Mouse (Mus musculus) erythroblast, embryonic 14.5 days (primary cell): ENCODE results near the gene Prkn.

Source experiments
- GATA1 ChIP-seq: IDR thresholded peaks from 2 replicates; pipeline ENCODE4 v1.6.1; 2012; ENCODE audit warnings: low read length, inconsistent platforms, mixed read lengths
- TAL1 ChIP-seq: IDR thresholded peaks from 3 replicates; pipeline ENCODE4 v1.6.1; 2012; ENCODE audit warnings: low read length, inconsistent platforms, mixed read lengths

GRCm38 (mm10) chr17:12037574-12037973 lies 1197.4 kb downstream of the Prkn start:
- TF ChIP-seq GATA1 (no peak), TAL1 (no peak)
